Mouse (Mus musculus) embryonic fibroblast, embryonic 13.5 days (primary cell): ENCODE measurements around the gene Egln1.

ENCODE experiments used
- CTCF ChIP-seq: IDR thresholded peaks from 2 replicates; pipeline ENCODE4 v1.5.1; 2011; ENCODE audit warnings: mild to moderate bottlenecking, control low read depth, low read length, moderate library complexity, borderline replicate concordance; ENCODE audit not compliant: insufficient read depth
- POLR2A ChIP-seq: IDR thresholded peaks from 2 replicates; pipeline ENCODE4 v1.6.1; 2011; ENCODE audit warnings: low read depth, mild to moderate bottlenecking, control low read depth, low read length, moderate library complexity

DNA sequence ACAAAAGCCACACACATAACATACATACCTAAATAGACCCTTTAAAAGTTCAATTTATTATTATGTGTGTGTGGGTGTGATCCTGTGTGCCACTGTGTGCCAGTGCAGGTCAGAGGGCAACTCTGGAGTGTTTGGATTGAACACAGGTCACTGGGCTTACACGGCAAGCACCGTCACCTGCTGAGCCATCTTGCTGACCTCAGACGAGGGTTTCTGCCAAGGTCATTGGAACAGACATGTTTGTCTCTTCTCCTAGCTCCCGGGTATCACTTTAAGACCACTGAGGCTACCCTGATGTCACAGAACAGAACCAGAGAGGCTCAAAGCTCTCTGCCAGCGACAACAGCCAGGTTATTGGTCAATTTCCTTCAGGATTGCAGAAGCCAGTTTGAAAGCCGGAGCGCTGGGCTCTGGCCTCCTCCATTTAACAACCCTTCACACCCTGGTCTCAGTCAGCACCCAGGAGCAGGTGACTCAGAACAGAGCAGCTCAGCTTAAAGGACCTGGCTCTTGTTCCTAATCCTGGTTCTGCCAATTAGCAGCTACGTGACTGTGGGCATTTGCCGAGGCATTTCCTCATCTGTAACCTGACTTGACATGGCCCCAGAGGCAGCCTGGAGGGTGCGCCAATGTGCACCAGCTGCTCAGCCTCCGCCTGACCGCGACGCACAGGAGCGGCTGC, 25.0 kb downstream of the Egln1 start:
- TF ChIP-seq CTCF (no peak), POLR2A (no peak)
